In the genomic region with DNA sequence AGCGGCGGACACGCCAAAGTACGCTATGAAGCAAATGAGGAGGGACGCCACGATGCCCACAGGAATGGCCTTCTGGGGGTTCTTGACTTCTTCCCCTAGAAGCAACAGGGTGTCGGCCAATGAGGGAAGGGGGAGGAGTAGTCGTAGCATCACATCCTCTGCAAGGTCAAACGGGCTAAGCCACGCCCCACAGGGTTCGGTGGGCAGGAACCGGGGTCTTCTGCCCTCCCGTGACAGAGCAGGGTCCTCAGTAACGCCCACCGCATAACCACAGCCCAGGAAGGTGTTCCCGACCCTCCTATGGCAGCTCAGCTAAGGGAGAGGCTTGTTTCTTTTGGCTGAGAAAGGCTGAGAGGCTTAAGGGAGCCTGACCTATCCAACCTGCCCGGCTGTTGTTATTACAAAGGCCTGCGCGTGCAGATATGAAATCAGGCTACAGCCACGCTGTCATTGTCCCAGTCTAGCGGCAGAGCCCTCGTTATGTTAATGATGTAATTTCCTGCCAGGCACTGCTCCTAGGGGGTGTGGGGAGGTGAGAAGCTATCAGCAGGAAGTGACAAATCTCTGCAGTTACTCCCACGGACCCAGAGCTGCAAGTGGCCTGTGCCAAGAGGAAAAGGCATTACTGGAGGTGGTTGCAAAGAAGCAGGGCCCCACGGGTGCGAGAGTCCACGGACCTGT, we compare ENCODE assay signal across 7 mouse cellular contexts. TPM values are rescaled to one million over a fixed set of nuclear protein-coding genes. Genes with fewer than 3 reads are reported as not detected.
DNase-seq lines count a peak whose midpoint lies in the region; ATAC-seq and TF ChIP-seq lines count a peak whose summit lies in the region.

No protein-coding gene starts in this region.

- peaks cover 10% of the 10 kb centered on the region for H3K4me1 ChIP-seq in heart, adult 2 months (ENCODE audit: control insufficient read depth, insufficient read depth, low read length)
- peaks cover 12% of the 10 kb centered on the region for H3K4me1 ChIP-seq in liver, embryonic 11.5 days (replicated peaks; ENCODE audit: control insufficient read depth, insufficient read depth, low read length)

- H3K4me3 ChIP-seq in heart, adult 2 months: peak overlapping the region; percentile 57
- no peak overlapping the region; the same call in 1 of the 2 replicates for H3K4me3 ChIP-seq in liver, embryonic 11.5 days (ENCODE audit: low read depth, low read length)

- peak; percentile 61 for DNase-seq in ES-CJ7 (ENCODE audit: low read depth, low spot score)
- peak; percentile 87 for DNase-seq in brain, adult 2 months (ENCODE audit: low read depth, low spot score)
- peak; percentile 65 to 79 for DNase-seq in heart, adult 2 months
- DNase-seq in kidney, adult 11 months: peak; percentile 41
- peak; percentile 53 for DNase-seq in liver, embryonic 11.5 days (ENCODE audit: low spot score)
- no peak for DNase-seq in cerebellum, adult 18-20 months

- TF ChIP-seq POLR2A in heart, adult 2 months (IDR thresholded peaks at IDR 0.05; ENCODE audit: insufficient read depth, low read depth, low read length): peak; percentile 61

- intact Hi-C loops in heart, adult 2 months (cut with DNase I): loop anchor here (5.0 kb wide), 1 partner anchor 55 kb away; a partner anchor contains a TSS

- peak; percentile 82 for ATAC-seq in liver, embryonic 11.5 days (replicated peaks; ENCODE audit: low FRiP score)
- peak; percentile 45; the same call in 1 of the 2 replicates for ATAC-seq in monocyte, adult 5-6 weeks (replicated peaks; ENCODE audit: insufficient number of reproducible peaks, low FRiP score, low TSS enrichment, poor library complexity, severe bottlenecking)

- WGBS in heart, adult 2 months: 4% methylated on average over 26 of the region's 26 CpGs
- WGBS in liver, embryonic 11.5 days: 28% methylated on average over 26 of the region's 26 CpGs

- peak; percentile 91 for TF ChIP-seq EP300 in heart, adult 2 months (IDR thresholded peaks at IDR 0.05; ENCODE audit: insufficient read depth, low read depth, low read length)

- no peaks in the 10 kb centered on the region for H3K9me3 ChIP-seq in liver, embryonic 11.5 days (ENCODE audit: control insufficient read depth, low read length)

- no peaks in the 10 kb centered on the region for H3K27me3 ChIP-seq in heart, adult 2 months (ENCODE audit: control insufficient read depth, insufficient read depth, low read length)
- no peaks in the 10 kb centered on the region for H3K27me3 ChIP-seq in liver, embryonic 11.5 days (replicated peaks; ENCODE audit: control insufficient read depth, insufficient read depth, low read length)

- no peaks in the 10 kb centered on the region for H3K36me3 ChIP-seq in heart, adult 2 months (ENCODE audit: control insufficient read depth, insufficient read depth, low read length)
- H3K36me3 ChIP-seq in liver, embryonic 11.5 days (ENCODE audit: control insufficient read depth, insufficient read depth, low read length): peaks cover 7% of the 10 kb centered on the region

- peak overlapping the region; percentile 36 for H3K4me2 ChIP-seq in liver, embryonic 11.5 days

- H3K9ac ChIP-seq in heart, adult 2 months (ENCODE audit: low read depth, low read length): peak overlapping the region; percentile 62
- H3K9ac ChIP-seq in liver, embryonic 11.5 days (ENCODE audit: low read depth, low read length): no peak overlapping the region

- H3K79me2 ChIP-seq in heart, adult 2 months (replicated peaks; ENCODE audit: control insufficient read depth, insufficient read depth, low read length): no peaks in the 10 kb centered on the region

- H3K27ac ChIP-seq in heart, adult 2 months: peak overlapping the region; percentile 87
- peak overlapping the region; percentile 58 for H3K27ac ChIP-seq in liver, embryonic 11.5 days (ENCODE audit: low read depth, low read length)

- TF ChIP-seq CTCF in heart, adult 2 months (IDR thresholded peaks at IDR 0.05): no peak

RNA-seq across cellular contexts. Expression of a gene that starts 57.5 kb away (rescaled TPM):
- 10 to 100 TPM; 14.0 to 14.4 TPM for total RNA-seq in heart, adult 2 months (2021)
- polyA plus RNA-seq in heart, adult 2 months (2012; rRNA removed): 10.9 and 18.9 TPM in 2 replicates
- polyA plus RNA-seq in liver, embryonic 11.5 days (2014; fragmentation: Nextera tagmentation; extraction: Ambion mirVana): 58.4 and 63.4 TPM in 2 replicates
- 18.7 to 39.0 TPM (median 26.6 TPM) in 3 replicates for total RNA-seq in monocyte, adult 5-6 weeks (2017)

Comparison
In these comparisons a context has a peak if more than half of its experiments do, and no peak if none do; other contexts are left out.
1. DNase-seq: peak in ES-CJ7 (single experiment), brain, adult 2 months (single experiment), heart, adult 2 months (2 of 2), kidney, adult 11 months (single experiment) and liver, embryonic 11.5 days (single experiment); none in cerebellum, adult 18-20 months (0 of 2).